Mouse (Mus musculus): ENCODE measurements around the gene Palmd. TPM values are rescaled to one million over a fixed set of nuclear protein-coding genes. Genes with fewer than 3 reads are reported as not detected.

Gene Palmd
- 0.27 TPM in 1 of 2 replicates, not detected in the other for polyA plus RNA-seq (2012; rRNA removed; ENCODE audit: low replicate concordance)

DNA sequence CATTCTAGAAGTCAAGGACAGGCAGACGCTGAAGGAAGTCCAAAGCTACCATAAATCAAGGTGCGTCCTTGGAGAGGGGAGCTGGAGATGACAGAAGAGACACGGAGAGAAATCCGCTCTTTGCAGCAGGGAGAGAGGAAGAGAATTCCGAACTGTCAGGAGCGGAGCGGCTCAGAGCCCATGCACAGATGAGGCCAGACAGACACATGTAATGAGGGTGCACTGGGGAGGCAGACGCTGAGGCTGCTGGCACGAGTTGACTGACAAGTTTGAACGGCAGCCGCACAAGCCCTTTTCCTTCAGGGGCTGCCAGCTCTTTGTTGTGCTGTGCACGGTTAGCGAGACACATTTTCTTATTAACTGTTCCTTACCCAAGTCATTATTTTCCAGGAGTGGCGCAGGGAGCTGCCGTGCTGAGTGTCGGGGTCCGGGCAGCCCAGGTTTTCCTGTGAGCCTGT is at the start of gene Palmd:
Gene Palmd, minus strand, starts transcription at position 448 of the 458 bp plus-strand sequence.

DNA sequence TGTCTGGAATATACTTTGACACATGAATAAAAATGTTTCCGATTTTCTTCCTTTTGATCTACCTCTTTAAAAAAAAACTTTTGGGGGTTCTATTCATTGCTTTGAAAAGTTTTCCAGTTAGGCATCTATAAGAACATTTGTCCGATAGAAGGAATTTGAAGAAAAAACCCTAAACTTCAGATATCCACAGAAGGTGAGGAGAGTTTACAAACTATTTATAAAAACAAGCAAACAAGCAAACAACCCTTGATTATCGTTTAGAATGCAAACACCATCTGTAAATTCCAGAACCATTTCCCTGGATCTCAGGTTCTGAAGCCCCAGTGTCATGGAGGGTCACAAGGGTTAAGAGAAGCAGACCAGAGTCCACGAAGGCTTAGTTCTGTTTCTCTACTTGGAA is 820 bp downstream of the Palmd start, which contains the start of gene 4930455H04Rik:
Gene 4930455H04Rik, plus strand, starts transcription at position 301 of the 400 bp plus-strand sequence.

Other genes starting within 250 kb of the Palmd start
- 1.4 and 1.7 TPM in 2 replicates for gene Agl, start 160.8 kb downstream of the Palmd start, polyA plus RNA-seq (2012; rRNA removed; ENCODE audit: low replicate concordance)
- 12.5 and 27.0 TPM in 2 replicates for gene Frrs1, start 109.5 kb downstream of the Palmd start, polyA plus RNA-seq (2012; rRNA removed; ENCODE audit: low replicate concordance)
- not detected in 2 replicates for gene 4930455H04Rik, start 720 bp downstream of the Palmd start, polyA plus RNA-seq (2012; rRNA removed; ENCODE audit: low replicate concordance)

All from duodenum, adult 2 months (tissue).